Mouse (Mus musculus) heart, embryonic 14.5 days (tissue): Measurements from ENCODE around the gene Mmp21. TPM values are rescaled to one million over a fixed set of nuclear protein-coding genes. Genes with fewer than 3 reads are reported as not detected.

ENCODE experiments used
- ATAC-seq: fragments of 200-750 bp; cut with Nextera tagmentation; 2 replicates; pipeline ENCODE4 v1.8.0; 2017; ENCODE audit warnings: low read depth, moderate TSS enrichment; ENCODE audit not compliant: insufficient number of reproducible peaks, insufficient read depth, low FRiP score
- H3K27ac ChIP-seq, 2 experiments: fragments of 200-500 bp in 1 of 2; fragments of 300-500 bp in 1 of 2; sonication (generic) in 1 of 2; replicated peaks in 1 of 2; 2 replicates each; pipeline ENCODE4 v1.5.1; 2012 to 2014; ENCODE audit warnings: low read depth in 2 of 2, low read length in 2 of 2, control low read depth in 1 of 2, mild to moderate bottlenecking in 1 of 2, mixed read lengths in 1 of 2; ENCODE audit not compliant: control insufficient read depth in 1 of 2, insufficient read depth in 1 of 2
- H3K27me3 ChIP-seq: fragments of 300-500 bp; sonication (generic); 2 replicates; pipeline ENCODE4 v1.6.1; 2014; ENCODE audit warnings: mild to moderate bottlenecking, low read length, control low read depth; ENCODE audit not compliant: control insufficient read depth, insufficient read depth
- H3K36me3 ChIP-seq: fragments of 300-500 bp; sonication (generic); 2 replicates; pipeline ENCODE4 v1.6.1; 2014; ENCODE audit warnings: mild to moderate bottlenecking, control low read depth, low read length, mixed read lengths; ENCODE audit not compliant: control insufficient read depth, insufficient read depth
- H3K4me1 ChIP-seq, 2 experiments: fragments of 200-500 bp in 1 of 2; fragments of 300-500 bp in 1 of 2; sonication (generic) in 1 of 2; 2 replicates each; pipeline ENCODE4 v1.6.1; 2012 to 2014; ENCODE audit warnings: low read length in 2 of 2, control low read depth in 1 of 2, mixed read lengths in 1 of 2; ENCODE audit not compliant: control insufficient read depth in 2 of 2, insufficient read depth in 2 of 2
- H3K4me2 ChIP-seq: fragments of 300-500 bp; sonication (generic); 2 replicates; pipeline ENCODE4 v1.6.1; 2014; ENCODE audit warnings: mild to moderate bottlenecking, low read length
- H3K4me3 ChIP-seq, 2 experiments: fragments of 200-500 bp in 1 of 2; fragments of 300-500 bp in 1 of 2; sonication (generic) in 1 of 2; 2 replicates each; pipeline ENCODE4 v1.5.1; 2012 to 2014; ENCODE audit warnings: low read length in 2 of 2, mild to moderate bottlenecking in 2 of 2, control low read depth in 1 of 2, low read depth in 1 of 2, moderate library complexity in 1 of 2; ENCODE audit not compliant: control insufficient read depth in 1 of 2, insufficient read depth in 1 of 2
- H3K9ac ChIP-seq: fragments of 300-500 bp; sonication (generic); 2 replicates; pipeline ENCODE4 v1.6.1; 2014; ENCODE audit warnings: mild to moderate bottlenecking, low read length
- H3K9me3 ChIP-seq: fragments of 300-500 bp; sonication (generic); 2 replicates; pipeline ENCODE4 v1.6.1; 2016; ENCODE audit warnings: low read length, control low read depth; ENCODE audit not compliant: control insufficient read depth
- WGBS: fragments of 180-500 bp; shearing (Covaris S2); extraction: QIAGEN DNeasy Blood & Tissue Kit; methylation state at CpG from one replicate; pipeline ENCODE4 v1.1.7; 2014; 5-methylcytosine and 5-hydroxymethylcytosine counted together
- polyA plus RNA-seq: library from polyadenylated mRNA; unstranded; fragments of >200 nt; fragmentation: Nextera tagmentation; extraction: Ambion mirVana; gene quantifications from 2 replicates; pipeline ENCODE4 v1.2.1, GENCODE M21; 2014

Mmp21 gene
- polyA plus RNA-seq, 1 experiment from 2014 or later: not detected

- Histone ChIP-seq H3K4me2 (no peak overlapping the region), H3K9ac (no peak overlapping the region), H3K27me3 (no peaks in the 10 kb centered on the region), H3K4me3 (no peak overlapping the region), H3K9me3 (peaks cover 22% of the 10 kb centered on the region), H3K4me1 (peaks cover 2% of the 10 kb centered on the region in 2 experiments; a peak in 3 of 4 replicates), H3K36me3 (peaks cover 20% of the 10 kb centered on the region), H3K27ac (no peak overlapping the region)
- ATAC-seq: no peak
- WGBS: 91% methylated on average over 6 of the region's 6 CpGs
Observed at GRCm38 (mm10) chr7:133684701-133685100, 4.8 kb upstream of the Mmp21 start.

DNA sequence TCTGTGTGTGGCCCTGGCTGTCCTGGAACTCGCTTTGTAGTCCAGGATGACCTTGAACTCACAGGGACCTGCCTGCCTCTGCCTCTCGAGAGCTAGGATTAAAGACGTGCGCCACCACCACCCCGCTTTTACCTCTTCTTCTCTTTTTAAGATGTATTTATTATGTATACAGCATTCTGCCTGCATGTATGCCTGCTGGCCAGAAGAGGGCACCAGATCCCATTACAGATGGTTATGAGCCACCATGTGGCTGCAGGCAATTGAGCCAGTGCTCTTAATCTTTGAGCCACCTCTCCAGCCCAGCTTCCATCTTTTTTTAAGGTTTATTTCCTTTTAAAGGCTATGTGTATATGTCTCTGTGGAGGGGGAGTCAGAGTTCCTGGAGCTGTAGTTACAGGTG is 4.2 kb upstream of the Mmp21 start:
- WGBS: 80% methylated on average over 5 of the region's 5 CpGs
- no peak overlapping the region for H3K9ac ChIP-seq
- H3K4me1 ChIP-seq: peaks cover 6 to 8% of the 10 kb centered on the region in 2 experiments; a peak in 3 of 4 replicates
- no peak overlapping the region for H3K27ac ChIP-seq
- no peak overlapping the region for H3K4me2 ChIP-seq
- no peak overlapping the region for H3K4me3 ChIP-seq
- no peak for ATAC-seq
- no peaks in the 10 kb centered on the region for H3K27me3 ChIP-seq
- peaks cover 22% of the 10 kb centered on the region for H3K9me3 ChIP-seq
- H3K36me3 ChIP-seq: peaks cover 14% of the 10 kb centered on the region

DNA sequence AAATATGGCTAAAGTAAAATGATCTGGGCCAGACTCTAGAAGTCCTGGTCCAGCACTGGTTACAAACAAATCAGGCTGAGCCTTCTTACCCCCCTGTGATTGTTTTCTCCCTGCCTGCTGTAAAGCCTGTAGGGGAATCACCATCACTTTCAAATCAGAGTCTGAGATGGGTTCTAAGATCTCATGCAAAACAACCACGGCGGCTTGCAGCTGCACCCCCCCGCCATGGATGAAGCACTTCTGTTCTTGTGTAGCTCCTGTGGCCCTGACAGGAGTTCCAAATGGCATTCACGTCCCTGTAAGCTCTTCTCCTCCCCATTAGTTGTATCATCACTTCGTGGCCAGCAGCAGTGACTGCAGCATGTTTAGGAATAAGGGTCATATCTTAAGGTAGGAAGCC is 3.8 kb upstream of the Mmp21 start:
- Histone ChIP-seq H3K9me3 (peaks cover 17% of the 10 kb centered on the region), H3K36me3 (peaks cover 10% of the 10 kb centered on the region), H3K4me1 (peaks cover 6 to 8% of the 10 kb centered on the region in 2 experiments; a peak in 3 of 4 replicates), H3K27me3 (no peaks in the 10 kb centered on the region), H3K4me2 (no peak overlapping the region), H3K9ac (no peak overlapping the region), H3K4me3 (no peak overlapping the region), H3K27ac (no peak overlapping the region)
- ATAC-seq: no peak
- WGBS: 79% methylated on average over 5 of the region's 5 CpGs

DNA sequence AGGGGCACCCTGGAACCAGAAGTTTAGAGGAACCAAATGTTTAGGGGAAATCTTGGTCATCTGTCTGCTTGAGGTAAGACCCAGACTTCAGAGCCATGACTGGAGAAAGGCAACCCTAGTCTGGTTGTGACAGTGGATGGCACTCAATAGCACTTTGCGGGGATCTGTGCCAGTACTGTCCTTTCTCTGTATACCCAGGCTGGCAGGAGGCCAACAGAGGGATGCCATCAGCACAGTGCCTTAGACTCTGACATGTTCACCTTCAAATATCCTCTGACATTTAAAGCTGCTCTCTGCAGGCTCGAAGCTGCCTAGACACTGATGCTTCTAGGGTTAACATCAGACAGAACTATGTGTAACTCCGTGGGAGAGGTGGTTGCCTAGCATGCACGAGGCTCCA is 422 bp downstream of the Mmp21 start:
- Histone ChIP-seq H3K9me3 (0 out of 2 replicates have a peak, but pooled peaks cover 4% of the 10 kb centered on the region), H3K27ac (no peak overlapping the region), H3K4me2 (no peak overlapping the region), H3K4me3 (no peak overlapping the region), H3K9ac (no peak overlapping the region), H3K36me3 (peaks cover 6% of the 10 kb centered on the region; the same call in 1 of the 2 replicates), H3K27me3 (no peaks in the 10 kb centered on the region), H3K4me1 (peaks cover 6 to 8% of the 10 kb centered on the region in 2 experiments; a peak in 3 of 4 replicates)
- 0 out of 2 replicates have a peak, but pooled peaks have one; percentile 29 for ATAC-seq
- WGBS: 34% methylated on average over 4 of the region's 4 CpGs

DNA sequence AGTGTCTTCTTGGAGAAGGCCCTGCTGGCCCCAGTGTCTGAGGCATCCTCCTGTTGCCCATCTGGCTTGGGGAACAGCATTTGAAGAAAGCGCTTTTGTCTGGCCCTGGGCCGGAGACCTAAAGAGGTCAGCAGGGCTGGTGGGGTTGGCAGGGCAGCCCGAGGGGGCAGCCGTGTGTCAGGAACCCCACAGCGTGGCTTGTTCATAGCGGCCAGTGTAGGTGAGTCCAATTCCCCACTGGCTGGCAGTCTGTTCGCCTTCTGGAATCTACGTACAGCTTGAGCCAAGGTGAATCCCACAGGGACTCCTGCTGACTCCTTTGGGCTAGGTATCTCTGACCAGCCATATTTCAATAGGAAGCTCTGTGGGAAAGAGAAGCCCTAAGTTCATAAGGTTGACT is 1.1 kb downstream of the Mmp21 start:
- no peak for ATAC-seq
- 90% methylated on average over 8 of the region's 8 CpGs for WGBS
- Histone ChIP-seq H3K9ac (no peak overlapping the region), H3K27me3 (no peaks in the 10 kb centered on the region), H3K4me1 (peaks cover 6 to 8% of the 10 kb centered on the region in 2 experiments; a peak in 3 of 4 replicates), H3K36me3 (peaks cover 13% of the 10 kb centered on the region), H3K9me3 (no peaks in the 10 kb centered on the region), H3K4me2 (no peak overlapping the region), H3K27ac (no peak overlapping the region), H3K4me3 (no peak overlapping the region)

DNA sequence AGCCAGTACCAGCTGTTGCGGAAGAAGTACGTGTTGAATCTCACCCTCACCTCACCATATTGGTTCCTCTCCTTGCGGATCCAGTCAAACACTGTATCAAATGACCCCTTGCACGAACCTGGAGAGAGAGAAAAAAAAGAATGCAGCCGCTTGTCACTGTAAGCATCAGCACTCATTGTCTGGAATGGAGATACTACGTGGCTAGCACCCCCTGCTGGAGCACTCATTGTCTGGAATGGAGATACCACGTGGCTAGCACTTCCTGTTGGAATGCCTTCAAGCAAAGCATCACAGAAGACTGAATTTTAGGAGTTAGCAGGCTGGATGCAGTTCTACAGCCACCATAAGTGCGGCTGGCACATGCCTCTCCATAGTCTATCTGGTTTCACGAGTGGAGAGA is 3.9 kb downstream of the Mmp21 start:
- ATAC-seq: no peak
- WGBS: 72% methylated on average over 9 of the region's 9 CpGs

DNA sequence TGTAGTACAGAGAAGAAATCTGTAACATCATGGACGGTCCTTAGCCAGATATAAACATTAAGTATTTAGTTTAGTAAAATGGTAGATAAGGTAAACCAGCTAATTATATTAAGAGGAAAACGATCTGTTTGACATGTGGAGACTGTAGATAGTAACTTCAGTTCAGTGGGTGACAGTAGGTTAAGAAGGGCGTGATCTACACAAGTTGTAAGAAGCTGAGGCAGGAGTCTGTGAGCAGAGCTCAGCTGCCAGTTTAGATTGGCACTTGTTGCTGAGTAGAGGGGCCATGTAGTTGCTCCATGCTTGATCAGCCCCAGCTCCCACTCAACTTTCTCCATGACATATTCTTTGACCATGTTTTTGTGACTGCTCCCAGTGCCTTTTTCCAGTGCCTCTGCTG is 9.0 kb downstream of the Mmp21 start:
- H3K9ac ChIP-seq: no peak overlapping the region
- no peak overlapping the region for H3K27ac ChIP-seq
- H3K4me3 ChIP-seq: no peak overlapping the region
- peaks cover 86% of the 10 kb centered on the region for H3K36me3 ChIP-seq
- ATAC-seq: no peak
- H3K4me2 ChIP-seq: no peak overlapping the region
- no peaks in the 10 kb centered on the region for H3K4me1 ChIP-seq
- no peaks in the 10 kb centered on the region for H3K9me3 ChIP-seq
- no peaks in the 10 kb centered on the region for H3K27me3 ChIP-seq
- 88% methylated on average over 3 of the region's 3 CpGs for WGBS

More for the DNA sequence above, 3.9 kb downstream of the Mmp21 start:
- Histone ChIP-seq H3K4me1 (peaks cover 6 to 8% of the 10 kb centered on the region in 2 experiments; a peak in 3 of 4 replicates), H3K4me2 (no peak overlapping the region), H3K4me3 (no peak overlapping the region), H3K27ac (no peak overlapping the region), H3K9ac (no peak overlapping the region), H3K9me3 (no peaks in the 10 kb centered on the region), H3K27me3 (no peaks in the 10 kb centered on the region), H3K36me3 (peaks cover 38% of the 10 kb centered on the region)

GRCm38 (mm10) chr7:133669946-133670345 is 9.9 kb downstream of the Mmp21 start:
- H3K9ac ChIP-seq: no peak overlapping the region
- no peaks in the 10 kb centered on the region for H3K4me1 ChIP-seq
- no peak for ATAC-seq
- no peak overlapping the region for H3K27ac ChIP-seq
- no peaks in the 10 kb centered on the region for H3K9me3 ChIP-seq
- no peak overlapping the region for H3K4me2 ChIP-seq
- H3K4me3 ChIP-seq: no peak overlapping the region
- H3K27me3 ChIP-seq: no peaks in the 10 kb centered on the region
- peaks cover 94% of the 10 kb centered on the region for H3K36me3 ChIP-seq
- WGBS: 92% methylated on average over 9 of the region's 9 CpGs
